Mouse (Mus musculus) thymus, postnatal 0 days (tissue): Measurements from ENCODE around the gene Rxrb. TPM values are rescaled to one million over a fixed set of nuclear protein-coding genes. Genes with fewer than 3 reads are reported as not detected.
"Not testable (repeated sequence)": the region's sequence is repeated elsewhere in the genome, so short reads cannot be mapped to it uniquely, and the experiment has no call there.

Source experiments
- DNase-seq: peaks from one replicate; pipeline ENCODE4 v3.0.0-alpha.2; 2015; ENCODE audit warnings: low spot score
- polyA plus RNA-seq: library from polyadenylated mRNA; unstranded; fragments of >200 nt; fragmentation: Nextera tagmentation; extraction: Ambion mirVana; gene quantifications from 2 replicates; pipeline ENCODE4 v1.2.1, GENCODE M21; 2015

The Rxrb gene
- 47.1 and 48.9 TPM in 2 replicates for polyA plus RNA-seq

GRCm38 (mm10) chr17:34031465-34032173 is at the start of gene Rxrb, which contains the start of gene Slc39a7:
Gene Rxrb (plus strand): TSS chr17:34031812.
Gene Slc39a7 (minus strand): TSS chr17:34031682.
- DNase-seq, result peak; percentile 99

GRCm38 (mm10) chr17:33982136-33982535 is 49.5 kb upstream of the Rxrb start:
- peak; percentile 75 for DNase-seq

GRCm38 (mm10) chr17:33991788-33992664 is 39.6 kb upstream of the Rxrb start:
- DNase-seq, result peak; percentile 76

- no peak for DNase-seq
These were observed 36.7 kb upstream of the Rxrb start for GRCm38 (mm10) chr17:33994959-33995358.

- no peak for DNase-seq
These were observed 36.0 kb upstream of the Rxrb start for GRCm38 (mm10) chr17:33995651-33996050.

GRCm38 (mm10) chr17:33997025-33997424 is 34.6 kb upstream of the Rxrb start:
- DNase-seq, result not testable (repeated sequence)

GRCm38 (mm10) chr17:33998697-33999096 is 32.9 kb upstream of the Rxrb start:
- DNase-seq, result not testable (repeated sequence)

- DNase-seq, result peak; percentile 28
These were observed 32.1 kb upstream of the Rxrb start for GRCm38 (mm10) chr17:33999341-34000149.

GRCm38 (mm10) chr17:34000150-34000537 is 31.5 kb upstream of the Rxrb start, which contains the start of gene H2-K1:
Gene H2-K1 (minus strand): TSS chr17:34000347.
- peak; percentile 72 for DNase-seq

- DNase-seq, result not testable (repeated sequence)
These were observed 30.8 kb upstream of the Rxrb start for GRCm38 (mm10) chr17:34000796-34001195.

- DNase-seq, result peak; percentile 67
These were observed 28.2 kb upstream of the Rxrb start for GRCm38 (mm10) chr17:34003426-34003825.

GRCm38 (mm10) chr17:34006570-34006969 is 25.0 kb upstream of the Rxrb start:
- no peak for DNase-seq

GRCm38 (mm10) chr17:34010156-34010555 is 21.5 kb upstream of the Rxrb start:
- DNase-seq, result no peak

- DNase-seq, result no peak
These were observed 18.2 kb upstream of the Rxrb start for GRCm38 (mm10) chr17:34013436-34013835.

- no peak for DNase-seq
These were observed 9.8 kb upstream of the Rxrb start for GRCm38 (mm10) chr17:34021539-34022413.

GRCm38 (mm10) chr17:34022414-34022783 is 9.2 kb upstream of the Rxrb start:
- DNase-seq, result no peak

GRCm38 (mm10) chr17:34022987-34023386 is 8.6 kb upstream of the Rxrb start:
- DNase-seq, result no peak

GRCm38 (mm10) chr17:34023678-34024077 is 7.9 kb upstream of the Rxrb start:
- DNase-seq, result no peak

- DNase-seq, result peak; percentile 90
These were observed 7.2 kb upstream of the Rxrb start, which contains the start of gene Ring1 for GRCm38 (mm10) chr17:34024317-34024821. Gene Ring1 (minus strand): TSS chr17:34024680.
